ENCODE assay signal across 9 mouse cellular contexts in genomic region chr8:58912196-58912839, GRCm38 (mm10). TPM values are rescaled to one million over a fixed set of nuclear protein-coding genes. Genes with fewer than 3 reads are reported as not detected.
A peak's percentile ranks its signal among the peaks of the same experiment; 100 is the strongest.
DNase-seq lines count a peak whose midpoint lies in the region; ATAC-seq and TF ChIP-seq lines count a peak whose summit lies in the region.
"Had no signal": no experiment of that assay in that cellular context is flagged by ENCODE, and none has a peak within 500 bp of the region (broad histone marks: within the 10 kb centered on the region; RNA-seq: fewer than 3 reads in every experiment).

Galntl6 (minus strand) TSS chr8:58912640.

- peak within 1 kb of the TSS; percentile 93 for H3K4me2 ChIP-seq in embryonic facial prominence, embryonic 15.5 days (replicated peaks)
- H3K4me2 ChIP-seq in kidney, postnatal 0 days (ENCODE audit: low read length): peak within 1 kb of the TSS; percentile 89
- peak within 1 kb of the TSS; percentile 61 for H3K4me2 ChIP-seq in liver, embryonic 13.5 days

- TF ChIP-seq CTCF in ES-Bruce4 (IDR thresholded peaks at IDR 0.05; ENCODE audit: low read depth, low read length): no peak
- no peak for TF ChIP-seq CTCF in kidney, postnatal 0 days (IDR thresholded peaks at IDR 0.05; ENCODE audit: low read depth)

- WGBS in embryonic facial prominence, embryonic 15.5 days: under 1% methylated on average over 35 of the region's 37 CpGs
- WGBS in kidney, postnatal 0 days: under 1% methylated on average over 37 of the region's 37 CpGs
- WGBS in liver, embryonic 13.5 days (ENCODE audit: insufficient replicate concordance): 2% methylated on average over 37 of the region's 37 CpGs

- DNase-seq in embryo, embryonic 10 days (ENCODE audit: low spot score): peak; percentile 52
- no peak for DNase-seq in embryo, embryonic 9.5 days (ENCODE audit: extremely low spot score)
- peak; percentile 32 for DNase-seq in kidney, postnatal 0 days (ENCODE audit: low spot score)
- DNase-seq in liver, embryonic 13.5 days: no peak
- DNase-seq in right cerebral cortex, postnatal 25 days: peak; percentile 68
- no peak for DNase-seq in thymus, postnatal 14 days

- no peak for TF ChIP-seq EP300 in ES-Bruce4 (IDR thresholded peaks at IDR 0.05; ENCODE audit: insufficient read depth, low read depth, low read length)

- H3K27ac ChIP-seq in ES-Bruce4 (ENCODE audit: insufficient read depth, low read length): no peak within 1 kb of the TSS
- no peak within 1 kb of the TSS for H3K27ac ChIP-seq in embryonic facial prominence, embryonic 15.5 days (replicated peaks)
- H3K27ac ChIP-seq in kidney, postnatal 0 days: no peak within 1 kb of the TSS
- H3K27ac ChIP-seq in liver, embryonic 13.5 days: no peak within 1 kb of the TSS

- H3K9me3 ChIP-seq in ES-Bruce4 (replicated peaks; ENCODE audit: control insufficient read depth, insufficient read depth, low read length, poor library complexity, severe bottlenecking): no peaks in the 10 kb centered on the region
- H3K9me3 ChIP-seq in embryonic facial prominence, embryonic 15.5 days (replicated peaks): no peaks in the 10 kb centered on the region
- H3K9me3 ChIP-seq in kidney, postnatal 0 days (replicated peaks; ENCODE audit: low read length): no peaks in the 10 kb centered on the region
- no peaks in the 10 kb centered on the region for H3K9me3 ChIP-seq in liver, embryonic 13.5 days (replicated peaks)

- H3K4me3 ChIP-seq in ES-Bruce4 (ENCODE audit: low read depth, low read length): peak within 1 kb of the TSS; percentile 49
- peak within 1 kb of the TSS; percentile 54 for H3K4me3 ChIP-seq in embryonic facial prominence, embryonic 15.5 days (replicated peaks)
- peak within 1 kb of the TSS; percentile 52 for H3K4me3 ChIP-seq in kidney, postnatal 0 days (replicated peaks; ENCODE audit: low read depth, low read length)
- H3K4me3 ChIP-seq in liver, embryonic 13.5 days (replicated peaks): peak within 1 kb of the TSS; percentile 39
- H3K4me3 ChIP-seq: erythroblast, embryonic 14.5 days had no signal

- H3K27me3 ChIP-seq in ES-Bruce4 (ENCODE audit: control insufficient read depth, insufficient read depth, low read length, poor library complexity, severe bottlenecking): no peaks in the 10 kb centered on the region; the same call in none of the 2 replicates
- peaks cover 19% of the 10 kb centered on the region for H3K27me3 ChIP-seq in embryonic facial prominence, embryonic 15.5 days
- no peaks in the 10 kb centered on the region; the same call in 1 of the 2 replicates for H3K27me3 ChIP-seq in kidney, postnatal 0 days (ENCODE audit: insufficient read depth, low read length)
- H3K27me3 ChIP-seq in liver, embryonic 13.5 days: peaks cover 26% of the 10 kb centered on the region

- H3K4me1 ChIP-seq in ES-Bruce4 (ENCODE audit: control insufficient read depth, insufficient read depth, low read length): no peaks in the 10 kb centered on the region
- H3K4me1 ChIP-seq in embryonic facial prominence, embryonic 15.5 days: peaks cover 10% of the 10 kb centered on the region; the same call in 1 of the 2 replicates
- no peaks in the 10 kb centered on the region for H3K4me1 ChIP-seq in kidney, postnatal 0 days (replicated peaks; ENCODE audit: insufficient read depth, low read length)
- H3K4me1 ChIP-seq in liver, embryonic 13.5 days (replicated peaks): no peaks in the 10 kb centered on the region

- TF ChIP-seq POLR2A in ES-Bruce4 (IDR thresholded peaks at IDR 0.05; ENCODE audit: insufficient read depth, low read length): no peak

- ATAC-seq in embryonic facial prominence, embryonic 15.5 days (ENCODE audit: insufficient number of reproducible peaks, low FRiP score, low TSS enrichment, low read depth): peak; percentile 24; the same call in 1 of the 2 replicates
- peak; percentile 46 for ATAC-seq in kidney, postnatal 0 days (replicated peaks; ENCODE audit: low FRiP score, low read depth)
- ATAC-seq in liver, embryonic 13.5 days (ENCODE audit: low read depth): no peak

- H3K9ac ChIP-seq in ES-Bruce4 (ENCODE audit: low read depth, poor library complexity, severe bottlenecking): no peak within 1 kb of the TSS
- 0 out of 2 replicates have a peak within 1 kb of the TSS, but pooled peaks have one; percentile 15 for H3K9ac ChIP-seq in embryonic facial prominence, embryonic 15.5 days
- H3K9ac ChIP-seq in kidney, postnatal 0 days (ENCODE audit: low read depth, low read length): 0 out of 2 replicates have a peak within 1 kb of the TSS, but pooled peaks have one; percentile 4
- no peak within 1 kb of the TSS for H3K9ac ChIP-seq in liver, embryonic 13.5 days

- H3K36me3 ChIP-seq in ES-Bruce4 (ENCODE audit: control insufficient read depth, insufficient read depth, low read length, poor library complexity, severe bottlenecking): no peaks in the 10 kb centered on the region
- no peaks in the 10 kb centered on the region for H3K36me3 ChIP-seq in embryonic facial prominence, embryonic 15.5 days
- no peaks in the 10 kb centered on the region for H3K36me3 ChIP-seq in kidney, postnatal 0 days (ENCODE audit: insufficient read depth, low read length)
- no peaks in the 10 kb centered on the region for H3K36me3 ChIP-seq in liver, embryonic 13.5 days

RNA-seq across cellular contexts. Expression of gene Galntl6, which starts in this region (rescaled TPM):
- polyA plus RNA-seq in ES-Bruce4 (2011; ENCODE audit: insufficient read depth, insufficient read length, low read depth, missing spikeins): not detected in 2 replicates
- polyA plus RNA-seq in embryonic facial prominence, embryonic 15.5 days (2015; fragmentation: Nextera tagmentation; extraction: Ambion mirVana): 1.5 and 1.7 TPM in 2 replicates
- polyA plus RNA-seq in kidney, postnatal 0 days (2015; fragmentation: Nextera tagmentation; extraction: Ambion mirVana): 0.87 and 0.91 TPM in 2 replicates
- 0.02 and 0.03 TPM in 2 replicates for polyA plus RNA-seq in liver, embryonic 13.5 days (2015; fragmentation: Nextera tagmentation; extraction: Ambion mirVana)
- polyA plus RNA-seq: erythroblast, embryonic 14.5 days had no signal

Comparison
In these comparisons a context has a peak if more than half of its experiments do, and no peak if none do; other contexts are left out.
1. DNase-seq: peak in embryo, embryonic 10 days (single experiment) and right cerebral cortex, postnatal 25 days (single experiment); none in embryo, embryonic 9.5 days (single experiment), liver, embryonic 13.5 days (single experiment) and thymus, postnatal 14 days (single experiment).
2. Peak in DNase-seq, ATAC-seq, H3K4me3 ChIP-seq, H3K9ac ChIP-seq and H3K4me2 ChIP-seq in kidney, postnatal 0 days; RNA of the gene not detected or under 1 TPM.
3. Peak in every context shown above with its lines, with median percentiles within 50 percentile points of each other: H3K4me3 ChIP-seq and H3K4me2 ChIP-seq.